Mouse (Mus musculus) left cerebral cortex, postnatal 4 days (tissue): ENCODE results near the gene Arhgap25. TPM values are rescaled to one million over a fixed set of nuclear protein-coding genes. Genes with fewer than 3 reads are reported as not detected.
"Not testable (repeated sequence)": the region's sequence is repeated elsewhere in the genome, so short reads cannot be mapped to it uniquely, and the experiment has no call there.

Experiments used
- DNase-seq: peaks from one replicate; pipeline ENCODE4 v3.0.0-alpha.2; 2022
- intact Hi-C: fragments of 180-260 bp; cut with DNase I; formaldehyde crosslinking; loops from one replicate; pipeline ENCODE4 v1.15.1; 2025
- total RNA-seq, 2 experiments: library from RNA; stranded (reverse); gene quantifications; 2 replicates each; pipeline ENCODE4 v1.2.3; 2021

Gene Arhgap25
- total RNA-seq, 2 experiments from 2014 or later: 2.4 to 3.7 TPM

DNA sequence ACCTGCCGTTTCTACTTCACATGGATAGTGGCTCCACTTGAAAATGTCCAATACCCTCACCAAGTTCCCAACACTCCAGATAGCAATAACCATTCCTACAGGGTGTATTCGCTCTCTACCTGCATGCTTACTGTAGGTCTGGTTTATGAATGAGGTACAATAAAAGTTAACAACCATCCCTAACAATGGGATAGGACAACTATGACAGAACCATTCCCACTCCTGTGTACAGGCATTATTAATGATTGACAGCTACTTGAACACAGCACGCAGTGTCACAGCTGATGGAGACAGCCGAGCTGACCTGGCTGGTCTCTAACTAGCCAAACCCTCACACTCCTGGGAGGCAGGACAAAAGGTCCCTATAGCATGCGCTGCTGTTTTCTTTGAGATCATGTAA lies 4.6 kb upstream of the Arhgap25 start:
- intact Hi-C loops: no loop called here
- no peak for DNase-seq

DNA sequence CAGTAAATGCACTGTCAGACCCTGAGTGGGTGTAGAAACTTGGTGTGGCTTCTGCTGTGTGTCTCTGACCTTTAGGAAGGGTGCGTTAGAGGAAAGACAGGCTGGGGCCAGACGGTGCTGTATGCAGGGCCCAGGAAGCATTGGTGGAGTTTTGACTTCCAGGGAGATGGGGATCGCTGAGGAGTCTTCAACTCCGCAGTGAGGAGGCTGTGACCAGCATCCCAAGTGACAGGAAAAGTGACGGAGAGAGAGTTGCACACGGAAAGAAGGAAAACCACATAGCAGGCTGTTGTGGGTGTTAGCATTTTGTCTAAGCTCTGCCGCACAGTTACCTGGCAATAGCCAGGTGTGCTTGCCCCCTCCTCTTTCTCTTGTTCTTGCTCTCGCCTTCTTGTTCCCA lies 3.2 kb upstream of the Arhgap25 start:
- intact Hi-C loops: no loop called here
- DNase-seq: no peak

DNA sequence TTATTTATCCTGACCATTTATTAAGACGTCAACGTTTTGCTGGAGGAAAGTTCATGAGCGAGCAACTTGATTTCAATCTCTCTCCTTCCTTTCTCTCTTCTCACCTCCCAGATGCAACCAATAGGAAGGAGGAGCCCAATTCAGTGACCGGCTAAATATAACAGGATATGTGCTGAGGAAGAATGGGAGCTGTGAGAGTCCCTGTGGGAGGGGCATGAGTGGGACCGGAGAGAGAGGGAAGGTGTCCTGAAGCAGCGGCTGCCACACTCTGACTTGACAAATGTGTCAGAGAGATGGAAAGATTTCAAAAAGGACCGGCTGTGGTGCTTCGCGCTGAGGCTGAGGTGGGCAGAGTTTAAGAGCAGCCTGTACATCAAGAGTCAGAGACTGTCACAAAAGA lies 2.6 kb upstream of the Arhgap25 start:
- no peak for DNase-seq

DNA sequence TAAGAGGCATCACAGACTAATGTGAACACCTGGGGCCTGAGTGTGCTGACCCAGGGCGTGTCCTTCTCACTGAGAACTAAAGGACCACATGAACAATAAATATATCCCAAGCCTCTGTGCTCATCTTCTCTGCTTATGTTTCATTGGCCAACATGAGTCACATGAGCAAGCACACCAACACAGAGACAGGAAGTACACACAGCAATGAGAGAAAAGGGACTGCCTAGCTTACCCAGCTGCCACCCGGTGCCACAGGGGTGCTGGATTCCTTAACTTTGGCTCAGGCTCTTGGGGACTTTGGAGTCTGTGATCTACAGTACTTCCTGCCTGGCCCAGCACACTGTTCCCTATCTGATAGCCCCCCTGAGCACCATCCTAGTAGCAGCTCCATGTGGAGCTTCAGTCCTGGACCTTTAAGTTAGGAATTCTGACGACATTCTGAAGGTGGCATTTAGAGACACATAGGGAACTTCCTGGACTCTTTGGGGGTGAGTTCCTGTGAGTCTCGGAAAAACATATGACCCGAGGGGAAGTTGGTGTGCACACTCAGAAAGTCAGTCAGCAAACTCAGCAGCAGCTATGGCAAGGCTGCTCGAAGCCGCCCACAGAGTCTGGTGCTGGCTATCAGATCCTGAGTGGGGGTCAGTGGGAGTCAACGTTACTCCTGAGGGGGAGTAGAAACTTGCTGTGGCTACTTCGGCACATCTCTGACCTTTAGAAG lies 2.0 kb upstream of the Arhgap25 start:
- intact Hi-C loops: no loop called here
- no peak for DNase-seq

More for the DNA sequence above, 2.6 kb upstream of the Arhgap25 start:
- intact Hi-C loops: no loop called here

DNA sequence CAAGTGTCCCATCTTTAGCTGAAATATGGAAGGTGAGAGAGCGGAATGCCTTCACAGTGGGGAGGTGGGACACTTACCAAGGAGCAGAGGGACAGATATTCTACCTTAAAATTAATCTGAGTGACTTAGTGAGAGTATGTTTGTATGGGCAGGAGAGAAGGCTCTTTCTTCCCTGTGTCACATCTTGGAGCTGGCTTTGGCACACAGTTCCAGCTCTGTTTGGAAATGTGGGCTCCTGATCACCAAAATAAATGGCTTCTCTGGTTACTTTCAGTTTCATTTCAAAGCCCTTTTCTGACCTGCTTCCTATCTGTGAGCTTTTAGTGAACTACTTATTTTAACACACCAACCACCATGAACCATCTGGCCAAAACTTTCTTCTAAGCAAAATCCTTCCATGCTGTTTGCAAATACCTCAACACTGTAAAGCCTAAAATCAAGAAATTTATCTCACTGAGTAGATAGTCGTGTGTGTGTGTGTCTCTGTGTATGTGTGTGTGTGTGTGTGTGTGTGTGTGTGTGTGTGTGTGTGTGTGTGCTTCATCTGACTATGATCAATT lies 1.5 kb downstream of the Arhgap25 start:
- no peak for DNase-seq
- intact Hi-C loops: no loop called here

DNA sequence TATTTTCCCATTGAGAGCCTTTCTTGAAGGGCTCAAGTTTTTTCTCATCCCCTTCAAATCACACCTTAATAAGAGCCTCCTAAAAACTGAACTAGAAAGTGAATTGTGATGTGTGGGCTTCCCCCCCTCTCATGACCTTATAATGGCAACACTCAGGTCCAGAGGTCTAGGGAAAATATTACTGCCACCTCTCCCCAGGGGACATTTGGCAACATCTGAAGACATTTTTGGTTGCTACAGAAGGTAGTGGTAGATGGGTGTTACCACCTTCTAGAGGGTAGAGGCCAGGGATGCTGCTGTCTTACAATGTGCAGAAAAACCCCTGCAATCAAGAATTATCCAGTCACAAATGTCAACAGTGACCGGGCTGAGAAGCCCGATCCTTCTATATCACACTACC lies 2.7 kb downstream of the Arhgap25 start:
- DNase-seq: no peak
- intact Hi-C loops: no loop called here

DNA sequence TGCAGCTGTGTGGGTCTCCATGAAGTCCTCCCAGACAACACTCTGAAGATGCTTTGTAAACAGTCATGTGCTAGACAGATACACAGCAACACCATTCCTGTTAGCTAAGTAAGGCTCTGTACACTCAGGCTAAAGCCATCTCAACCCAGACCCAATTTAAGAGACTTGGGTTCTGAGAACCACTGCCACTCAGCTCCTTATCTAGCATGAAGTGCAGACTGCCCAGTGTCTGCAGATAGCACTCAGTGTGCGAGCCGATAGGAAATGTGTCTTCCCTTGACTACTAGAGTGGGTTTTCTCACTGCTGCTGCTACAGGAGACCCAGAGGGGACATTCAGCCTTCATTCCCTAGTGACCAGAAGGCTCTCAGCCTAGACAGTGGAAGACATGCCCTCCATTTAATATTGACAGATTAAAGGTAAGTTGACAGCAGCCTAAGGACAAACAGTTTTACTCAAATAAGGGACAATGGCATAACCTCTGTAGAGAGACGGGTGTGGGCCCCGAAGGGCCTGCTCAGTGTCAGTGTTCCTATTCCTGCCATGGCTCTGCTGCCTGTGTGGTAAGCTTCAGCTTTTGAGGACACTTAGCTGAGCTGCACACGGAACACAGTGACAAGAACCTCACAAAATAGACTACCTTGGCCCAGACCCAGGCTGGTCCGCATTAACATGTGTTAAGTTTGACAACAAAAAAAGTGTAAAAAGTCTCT lies 5.1 kb downstream of the Arhgap25 start:
- no peak for DNase-seq
- intact Hi-C loops: loop anchor here (10.0 kb wide), 1 partner anchor 423 kb away; the partner anchor contains the start of gene D6Ertd527e

DNA sequence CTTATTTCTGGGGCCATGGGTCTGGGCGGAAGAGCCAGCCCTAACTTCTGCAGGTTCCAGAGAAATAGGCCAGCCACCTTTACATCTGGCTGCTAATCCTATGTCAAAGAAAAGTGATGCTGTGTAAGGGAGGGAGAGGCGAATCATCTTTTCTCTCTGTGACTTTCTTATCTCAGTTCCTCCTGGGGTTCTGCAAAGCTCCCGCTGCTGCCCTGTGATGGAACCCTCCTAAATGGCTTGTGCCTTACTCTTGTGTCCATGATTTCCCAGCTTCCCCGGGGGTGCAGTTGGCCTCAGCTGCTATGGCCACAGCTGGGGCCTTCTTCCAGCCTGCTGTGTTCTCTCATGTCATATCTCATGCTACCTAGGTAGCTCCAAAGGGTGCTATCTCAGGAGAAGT lies 5.7 kb downstream of the Arhgap25 start:
- DNase-seq: no peak
- intact Hi-C loops: loop anchor here (10.0 kb wide), 1 partner anchor 423 kb away; the partner anchor contains the start of gene D6Ertd527e

DNA sequence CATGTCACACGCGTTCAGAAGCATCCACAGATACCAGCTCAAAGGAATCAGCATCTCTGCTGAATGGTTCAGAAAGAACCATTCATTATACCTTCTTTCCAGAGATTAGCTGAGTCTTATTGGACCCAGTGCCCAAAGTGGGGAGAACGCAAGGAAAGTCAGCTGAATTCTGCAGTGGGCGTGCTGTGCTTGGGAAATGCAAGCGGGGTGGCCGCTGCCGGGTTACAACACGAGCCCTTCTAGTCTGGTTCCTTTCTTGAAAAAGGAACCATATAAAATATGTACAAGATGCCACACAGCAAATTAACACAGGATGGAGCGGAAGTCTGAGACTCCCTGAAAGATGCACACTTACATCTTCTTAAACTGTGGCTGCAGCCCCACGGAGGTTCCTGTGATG lies 7.9 kb downstream of the Arhgap25 start:
- no peak for DNase-seq
- intact Hi-C loops: loop anchor here (10.0 kb wide), 1 partner anchor 420 kb away; the partner anchor contains the start of gene D6Ertd527e

DNA sequence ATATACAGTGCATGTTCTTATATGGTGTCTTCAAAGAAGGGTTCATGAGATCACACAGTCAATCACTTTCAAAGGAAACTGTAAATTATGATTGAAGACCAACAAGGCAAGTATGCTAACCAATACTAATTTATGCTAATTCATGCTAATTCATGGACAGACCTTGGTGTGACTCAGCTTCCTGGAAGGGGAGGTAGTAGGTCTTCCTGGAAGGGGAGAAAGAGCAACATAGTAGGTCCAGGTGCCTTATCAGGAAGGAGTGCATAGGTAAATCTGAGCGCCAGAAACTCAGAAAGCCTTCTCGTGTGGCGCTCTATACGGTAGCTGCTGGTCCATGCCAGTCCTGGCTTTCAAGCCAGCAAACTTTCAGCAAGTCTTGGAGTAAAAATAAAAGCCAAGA lies 8.8 kb downstream of the Arhgap25 start:
- intact Hi-C loops: loop anchor here (5.0 to 10.0 kb wide), 2 partner anchors 127 to 419 kb away; partner anchors contain the start of gene D6Ertd527e
- DNase-seq: no peak

DNA sequence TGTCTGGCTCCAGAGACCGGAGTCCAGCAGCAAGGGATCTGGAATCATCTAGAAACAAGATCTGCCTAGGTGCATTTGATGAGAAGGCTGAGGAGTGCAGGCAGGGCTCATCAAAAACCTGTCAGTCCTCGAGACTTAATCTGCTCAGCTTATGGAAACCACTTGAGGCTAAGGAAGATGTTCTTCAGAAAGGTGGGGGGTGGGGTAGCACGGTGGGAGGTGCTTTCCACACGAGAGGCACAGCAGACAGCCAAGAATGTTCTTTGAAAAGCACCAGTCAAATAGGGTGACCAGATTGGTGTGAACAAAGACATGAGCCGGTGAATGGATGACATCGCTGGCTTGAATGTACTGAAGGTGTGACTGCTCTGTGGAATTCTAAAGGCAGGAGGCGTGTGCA lies 9.3 kb downstream of the Arhgap25 start:
- intact Hi-C loops: loop anchor here (5.0 to 10.0 kb wide), 2 partner anchors 126 to 419 kb away; partner anchors contain the start of gene D6Ertd527e
- no peak for DNase-seq

DNA sequence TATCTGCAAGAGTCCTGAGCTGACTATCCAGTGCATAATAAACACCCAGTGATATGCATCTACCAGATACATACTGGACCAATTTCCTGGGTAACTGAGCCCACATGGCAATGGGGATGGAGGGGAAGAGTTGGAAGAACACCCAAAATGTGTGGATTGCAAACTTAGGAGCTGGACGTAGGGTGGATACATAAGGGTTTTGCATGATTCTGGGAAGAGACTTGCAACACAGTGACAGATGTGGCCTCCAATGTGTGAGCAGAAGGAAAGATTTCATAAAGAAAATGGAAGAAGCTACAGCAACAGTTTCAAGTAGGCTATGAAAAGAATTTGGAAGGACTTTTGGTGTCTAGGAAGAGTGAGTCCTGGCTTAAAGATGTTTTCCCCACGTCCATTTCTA lies 10.0 kb downstream of the Arhgap25 start:
- intact Hi-C loops: loop anchor here (5.0 to 10.0 kb wide), 2 partner anchors 126 to 418 kb away; partner anchors contain the start of gene D6Ertd527e
- DNase-seq: no peak

DNA sequence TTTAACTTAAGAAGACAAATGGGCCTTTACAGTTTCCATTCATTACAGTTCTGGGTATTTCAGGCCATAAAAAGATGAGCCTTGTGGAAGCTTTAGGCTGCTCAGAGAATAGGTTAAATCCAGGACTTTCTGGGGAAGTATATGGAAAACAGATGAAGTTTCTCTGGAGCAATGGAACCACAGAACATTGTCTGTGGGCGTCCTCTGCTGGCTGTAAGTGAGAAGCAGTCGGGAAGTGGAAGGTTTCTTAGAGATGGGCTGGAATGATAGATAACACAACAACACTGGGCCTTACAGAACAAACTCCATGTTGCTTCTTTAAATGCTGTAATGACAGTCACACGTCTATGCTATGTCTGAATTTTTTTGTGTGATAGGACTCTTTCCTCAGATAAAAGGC lies 10.8 kb downstream of the Arhgap25 start:
- peak; percentile 35 for DNase-seq
- intact Hi-C loops: loop anchor here (5.0 to 10.0 kb wide), 2 partner anchors 125 to 417 kb away; partner anchors contain the start of gene D6Ertd527e

DNA sequence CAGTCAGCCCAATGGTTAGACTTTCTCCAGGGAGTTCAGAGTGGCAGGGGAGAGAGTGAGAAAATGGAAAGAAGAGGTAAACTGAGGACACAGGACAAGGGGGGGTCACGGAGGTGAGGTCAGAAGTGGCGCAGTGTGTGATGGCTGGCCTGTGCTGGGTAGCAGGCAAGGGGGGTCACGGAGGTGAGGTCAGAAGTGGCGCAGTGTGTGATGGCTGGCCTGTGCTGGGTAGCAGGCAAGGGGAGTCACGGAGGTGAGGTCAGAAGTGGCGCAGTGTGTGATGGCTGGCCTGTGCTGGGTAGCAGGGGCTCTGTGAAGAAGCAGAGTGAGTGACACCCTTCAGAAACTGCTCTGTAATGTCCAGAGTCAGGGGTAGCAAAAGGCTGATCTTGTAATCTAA lies 11.4 kb downstream of the Arhgap25 start:
- intact Hi-C loops: loop anchor here (5.0 to 10.0 kb wide), 2 partner anchors 124 to 417 kb away; partner anchors contain the start of gene D6Ertd527e
- DNase-seq: not testable (repeated sequence)

DNA sequence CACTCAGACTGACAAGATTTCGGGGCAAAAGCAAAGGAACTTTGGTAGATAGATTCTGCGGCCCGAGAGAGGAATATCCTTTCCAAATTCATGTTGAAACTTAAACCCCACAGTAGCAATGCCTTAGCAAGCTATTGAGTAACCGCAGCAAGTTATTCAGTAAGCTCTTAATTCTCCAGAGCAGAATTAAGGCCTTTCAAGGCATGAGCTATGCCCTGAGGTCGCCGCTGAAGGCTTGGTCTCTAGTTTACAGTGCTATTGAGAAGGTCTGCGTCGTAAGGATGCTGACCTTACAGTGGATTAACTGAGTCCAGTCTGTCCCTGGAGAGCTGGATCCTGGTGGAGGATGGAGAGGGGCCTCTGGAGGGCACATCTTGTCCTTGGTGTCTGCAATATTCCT lies 12.5 kb downstream of the Arhgap25 start:
- intact Hi-C loops: loop anchor here (5.0 to 10.0 kb wide), 2 partner anchors 123 to 416 kb away; partner anchors contain the start of gene D6Ertd527e
- no peak for DNase-seq

DNA sequence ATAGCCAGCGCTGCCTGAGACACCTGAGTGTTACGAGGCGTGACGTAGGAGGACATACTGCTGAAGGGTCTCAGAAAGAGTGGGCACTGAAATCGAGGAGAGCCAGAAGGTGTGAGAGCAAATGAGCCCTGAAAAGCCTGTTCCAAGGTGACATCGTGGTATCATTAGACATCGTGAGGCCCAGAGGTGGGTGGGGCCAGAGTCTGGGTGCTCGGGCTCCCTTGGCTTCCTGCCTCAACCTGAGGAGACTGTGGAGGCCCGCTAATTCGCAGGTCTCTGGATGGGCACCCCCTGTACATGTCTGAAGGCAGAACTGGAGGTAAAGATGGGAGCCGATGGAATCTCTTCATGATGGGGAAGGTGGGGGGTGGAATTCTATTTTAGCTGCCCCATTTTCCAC lies 13.2 kb downstream of the Arhgap25 start:
- intact Hi-C loops: loop anchor here (5.0 to 10.0 kb wide), 2 partner anchors 123 to 415 kb away; partner anchors contain the start of gene D6Ertd527e
- DNase-seq: no peak

DNA sequence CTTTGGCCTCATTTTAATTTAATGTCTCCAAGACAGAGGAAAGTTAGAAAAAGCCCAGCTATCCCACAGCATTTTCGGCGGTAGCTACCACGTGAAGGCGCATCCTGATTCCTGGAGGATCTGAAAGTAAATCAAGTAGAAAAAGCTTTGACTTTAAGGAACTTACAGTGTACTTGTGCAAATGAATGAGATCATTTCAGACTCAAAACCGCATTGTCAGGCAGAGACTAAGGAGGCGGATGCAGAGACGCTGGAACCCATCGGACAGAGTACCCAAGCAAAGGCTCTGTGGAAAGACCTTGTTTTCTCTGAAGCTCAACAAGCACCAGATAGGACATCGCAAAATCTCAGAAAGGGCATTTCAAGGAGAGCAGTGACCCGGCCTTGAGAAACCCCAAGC lies 14.4 kb downstream of the Arhgap25 start:
- DNase-seq: no peak
- intact Hi-C loops: no loop called here

DNA sequence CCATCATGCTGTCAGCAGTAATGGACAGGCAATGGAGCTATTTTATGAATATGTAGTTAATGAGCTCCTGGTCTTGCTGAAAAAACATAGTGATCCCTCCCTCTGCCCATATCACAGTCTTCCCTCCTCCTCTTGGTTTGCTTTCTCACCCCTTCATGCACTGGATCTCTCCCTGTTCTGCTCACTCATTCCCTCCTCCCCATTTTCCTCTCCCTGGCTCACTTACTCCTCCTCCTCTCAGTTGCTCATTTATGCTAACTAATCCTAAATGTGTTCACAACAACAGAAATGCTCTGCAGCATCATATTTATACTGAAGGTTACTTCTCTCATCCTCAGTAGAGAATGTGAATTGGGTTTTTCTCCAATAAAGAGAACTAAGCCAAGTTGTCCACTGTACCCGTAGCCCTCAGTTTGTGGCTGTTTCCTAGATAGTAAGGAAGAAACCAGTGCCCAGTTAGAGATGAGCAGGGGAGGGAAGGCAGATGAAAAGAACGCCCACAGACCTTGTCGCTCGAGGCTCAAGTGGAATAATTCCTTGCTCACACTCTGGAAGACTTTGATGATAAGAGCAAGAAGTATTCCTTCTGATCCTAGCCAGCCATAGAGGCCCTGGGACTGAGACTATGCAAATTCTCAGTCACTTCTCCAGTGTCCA lies 15.2 kb downstream of the Arhgap25 start:
- intact Hi-C loops: no loop called here
- no peak for DNase-seq

DNA sequence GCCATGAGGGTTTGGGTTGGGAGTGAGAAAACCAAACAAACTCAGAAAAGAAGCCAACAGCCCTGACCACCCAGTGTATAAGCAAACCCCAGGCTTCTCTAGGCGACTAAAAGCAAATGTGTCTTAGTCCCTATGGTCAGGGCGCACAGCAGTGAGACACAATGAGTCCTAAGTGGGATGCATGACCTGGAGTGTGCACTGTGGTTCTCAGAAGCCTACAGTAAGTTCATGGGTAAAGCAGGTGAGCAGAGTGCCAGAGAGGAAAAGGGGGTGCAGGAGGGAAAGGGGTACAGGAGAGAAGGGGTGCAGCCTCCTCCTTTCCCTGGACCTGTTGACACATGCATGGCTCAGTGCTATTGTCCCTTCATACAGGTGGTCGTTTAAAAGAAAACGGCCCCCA lies 18.7 kb downstream of the Arhgap25 start:
- DNase-seq: no peak
- intact Hi-C loops: no loop called here

DNA sequence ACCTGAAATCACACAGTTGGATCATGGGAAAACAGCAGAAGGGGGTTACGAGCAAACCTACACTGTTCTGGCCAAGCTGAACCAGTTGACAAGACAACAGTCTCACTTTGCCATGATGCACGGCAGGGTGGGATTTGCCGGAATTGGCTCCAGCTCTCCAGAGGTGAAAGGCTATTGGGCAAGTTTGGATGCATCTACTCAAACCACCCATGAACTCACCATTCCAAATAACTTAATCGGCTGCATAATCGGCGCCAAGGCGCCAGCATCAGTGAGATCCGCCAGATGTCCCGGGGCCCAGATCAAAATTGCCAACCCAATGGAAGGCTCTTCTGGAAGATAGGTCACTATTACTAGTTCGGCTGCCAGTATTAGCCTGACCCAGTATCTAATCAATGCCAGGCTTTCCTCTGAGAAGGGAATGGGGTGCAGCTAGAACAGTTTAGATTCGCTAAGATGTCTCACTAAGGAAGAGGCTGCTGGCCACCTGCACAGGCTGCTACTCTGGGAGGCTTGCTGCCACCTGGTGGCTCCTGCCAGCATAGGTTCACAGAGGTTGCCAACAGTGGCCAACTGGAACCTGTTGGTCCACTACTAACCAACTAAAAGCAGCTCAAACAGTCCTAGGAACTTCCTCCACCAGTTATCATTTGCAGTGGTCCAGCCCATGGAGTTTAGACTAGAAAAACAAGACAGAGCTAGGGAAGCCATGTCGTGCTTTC lies 19.9 kb downstream of the Arhgap25 start:
- DNase-seq: peak; percentile 77
- intact Hi-C loops: no loop called here
